Mouse (Mus musculus): ENCODE measurements around the gene S100a4. TPM values are rescaled to one million over a fixed set of nuclear protein-coding genes. Genes with fewer than 3 reads are reported as not detected.

The S100a4 gene
- total and polyA plus RNA-seq, 3 experiments: 1.1 TPM; not detected in 2

DNA sequence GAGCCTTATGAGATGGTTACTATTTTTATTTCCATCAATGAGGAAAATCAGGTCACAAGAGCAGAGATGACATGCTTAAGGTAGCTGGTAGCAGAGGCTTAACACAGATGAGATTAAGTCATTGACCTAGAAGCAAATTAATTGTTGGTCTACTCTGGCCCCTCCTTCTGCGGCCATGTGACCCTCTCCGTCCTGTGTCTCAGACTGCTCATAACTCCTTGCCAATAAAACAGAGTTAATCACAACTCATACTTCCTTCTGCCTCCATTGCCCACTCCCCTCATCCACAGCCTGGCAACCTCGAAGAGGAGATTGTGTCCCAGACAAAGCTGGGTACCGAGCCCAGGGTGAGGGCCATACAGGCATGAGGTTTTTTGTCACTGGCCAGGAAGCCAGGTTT, 5.4 kb upstream of the S100a4 start:
- H3K27ac ChIP-seq (ENCODE audit: insufficient read depth, low read depth): no peak overlapping the region
- no peaks in the 10 kb centered on the region for H3K79me2 ChIP-seq (replicated peaks; ENCODE audit: control insufficient read depth, extremely low read depth, insufficient read depth, poor library complexity, severe bottlenecking)
- no peak overlapping the region for H3K4me2 ChIP-seq (ENCODE audit: insufficient read depth, low read depth, poor library complexity, severe bottlenecking)
- H3K27me3 ChIP-seq (replicated peaks): no peaks in the 10 kb centered on the region
- TF ChIP-seq MAX (IDR thresholded peaks at IDR 0.05; ENCODE audit: low read length) (no peak), POLR2AphosphoS2 (IDR thresholded peaks at IDR 0.05; ENCODE audit: low read depth, low read length) (no peak), SIN3A (IDR thresholded peaks at IDR 0.05; ENCODE audit: low read length) (no peak), PAX5 (IDR thresholded peaks at IDR 0.05; ENCODE audit: low read length) (no peak), NRF1 (IDR thresholded peaks at IDR 0.05; ENCODE audit: low read depth, low read length) (no peak), IRF4 (IDR thresholded peaks at IDR 0.05; ENCODE audit: low read depth, low read length) (no peak), NELFE (IDR thresholded peaks at IDR 0.05; ENCODE audit: low read depth, low read length) (no peak), EP300 (IDR thresholded peaks at IDR 0.05; ENCODE audit: low read length) (no peak), RCOR1 (conservative IDR thresholded peaks at IDR 0.05; ENCODE audit: low read depth, low read length) (no peak), ZKSCAN1 (IDR thresholded peaks at IDR 0.05; ENCODE audit: borderline replicate concordance, low read depth, low read length) (no peak), ELF1 (IDR thresholded peaks at IDR 0.05; ENCODE audit: low read depth, low read length) (no peak)
- H3K4me1 ChIP-seq (ENCODE audit: control insufficient read depth in 1 of 2, insufficient read depth in 2 of 2): peaks cover 2 to 6% of the 10 kb centered on the region in 2 experiments; a peak in 3 of 4 replicates
- H3K36me3 ChIP-seq (replicated peaks in 1 of 2; ENCODE audit: control insufficient read depth in 1 of 2, insufficient read depth in 1 of 2, low read length in 1 of 2): no peaks in the 10 kb centered on the region
- in situ Hi-C loops (cut with MboI; ENCODE audit: low pct_ligation_motif_present, low pct_unique_long_range_greater_than_20kb, low sequenced_read_pairs) (no loop called here), dilution Hi-C loops (cut with MboI; ENCODE audit: extremely low pct_ligation_motif_present, extremely low pct_unique_long_range_greater_than_20kb, low sequenced_read_pairs) (no loop called here)
- no peak for DNase-seq (ENCODE audit: extremely low read depth)
- H3K4me3 ChIP-seq (replicated peaks in 1 of 3; ENCODE audit: low read depth in 2 of 3, low read length in 2 of 3, poor library complexity in 1 of 3): no peak overlapping the region
- no peak overlapping the region for H3K9ac ChIP-seq (ENCODE audit: insufficient read depth, low read depth)
- H3K9me3 ChIP-seq (replicated peaks; ENCODE audit: low read length): peaks cover 7% of the 10 kb centered on the region

DNA sequence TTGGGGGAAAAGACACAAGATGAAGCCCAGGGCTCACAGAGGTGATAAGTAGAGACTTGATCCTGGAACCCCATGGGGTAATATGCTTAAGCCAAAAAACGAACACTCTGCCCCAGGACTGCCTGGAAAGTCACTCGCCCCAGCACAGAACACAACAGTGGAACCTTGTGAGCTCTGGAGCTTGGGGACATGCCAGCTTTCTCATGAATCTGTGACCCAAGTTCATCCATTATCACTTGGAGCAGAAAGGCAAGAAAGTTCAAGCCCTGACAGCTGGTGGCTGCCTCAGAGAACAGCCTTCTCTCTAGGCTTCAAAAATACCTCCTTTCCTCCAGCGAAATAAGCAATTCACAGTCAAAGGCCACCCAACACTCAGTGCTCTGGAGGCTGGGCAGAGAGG, 4.2 kb upstream of the S100a4 start:
- DNase-seq (ENCODE audit: extremely low read depth): no peak
- Histone ChIP-seq H3K79me2 (replicated peaks; ENCODE audit: control insufficient read depth, extremely low read depth, insufficient read depth, poor library complexity, severe bottlenecking) (no peaks in the 10 kb centered on the region), H3K36me3 (replicated peaks in 1 of 2; ENCODE audit: control insufficient read depth in 1 of 2, insufficient read depth in 1 of 2, low read length in 1 of 2) (no peaks in the 10 kb centered on the region), H3K9ac (ENCODE audit: insufficient read depth, low read depth) (no peak overlapping the region), H3K4me1 (ENCODE audit: control insufficient read depth in 1 of 2, insufficient read depth in 2 of 2) (peaks cover 6 to 7% of the 10 kb centered on the region in 2 experiments), H3K27me3 (replicated peaks) (no peaks in the 10 kb centered on the region), H3K4me3 (replicated peaks in 1 of 3; ENCODE audit: low read depth in 2 of 3, low read length in 2 of 3, poor library complexity in 1 of 3) (no peak overlapping the region), H3K9me3 (replicated peaks; ENCODE audit: low read length) (peaks cover under 1% of the 10 kb centered on the region), H3K4me2 (ENCODE audit: insufficient read depth, low read depth, poor library complexity, severe bottlenecking) (no peak overlapping the region), H3K27ac (ENCODE audit: insufficient read depth, low read depth) (no peak overlapping the region)
- in situ Hi-C loops (cut with MboI; ENCODE audit: low pct_ligation_motif_present, low pct_unique_long_range_greater_than_20kb, low sequenced_read_pairs): no loop called here
- dilution Hi-C loops (cut with MboI; ENCODE audit: extremely low pct_ligation_motif_present, extremely low pct_unique_long_range_greater_than_20kb, low sequenced_read_pairs): no loop called here
- TF ChIP-seq JUN (IDR thresholded peaks at IDR 0.05; ENCODE audit: insufficient read depth, low read depth, low read length) (no peak), USF1 (IDR thresholded peaks at IDR 0.05; ENCODE audit: low read depth, low read length) (no peak), MAZ (IDR thresholded peaks at IDR 0.05; ENCODE audit: low read depth, low read length) (no peak), E2F4 (IDR thresholded peaks at IDR 0.05; ENCODE audit: insufficient replicate concordance, low read depth, low read length) (no peak), MAX (IDR thresholded peaks at IDR 0.05; ENCODE audit: low read length) (no peak), CHD2 (IDR thresholded peaks at IDR 0.05; ENCODE audit: low read length) (no peak), MYC (IDR thresholded peaks at IDR 0.05; ENCODE audit: low read depth, low read length) (no peak), ZKSCAN1 (IDR thresholded peaks at IDR 0.05; ENCODE audit: borderline replicate concordance, low read depth, low read length) (no peak), UBTF (IDR thresholded peaks at IDR 0.05; ENCODE audit: low read depth, low read length) (no peak), EP300 (IDR thresholded peaks at IDR 0.05; ENCODE audit: low read length) (no peak), KAT2A (IDR thresholded peaks at IDR 0.05; ENCODE audit: insufficient replicate concordance, low read length) (no peak), ZMIZ1 (IDR thresholded peaks at IDR 0.05; ENCODE audit: low read depth, low read length) (no peak)

Measured in CH12.LX (cell line).